Mouse (Mus musculus) brain, embryonic 14.5 days (tissue): ENCODE results near the gene Casq2.

Source experiments
- CTCF ChIP-seq: fragments of 200-500 bp; IDR thresholded peaks from 2 replicates; pipeline ENCODE4 v1.5.1; 2012; ENCODE audit warnings: inconsistent platforms, mild to moderate bottlenecking, moderate library complexity, borderline replicate concordance; ENCODE audit not compliant: insufficient read depth, insufficient read length; ENCODE audit errors: extremely low read depth
- POLR2A ChIP-seq: fragments of 200-500 bp; IDR thresholded peaks from 2 replicates; pipeline ENCODE4 v1.6.1; 2012; ENCODE audit warnings: mild to moderate bottlenecking, inconsistent platforms, borderline replicate concordance; ENCODE audit not compliant: poor library complexity, insufficient read depth, insufficient read length, severe bottlenecking; ENCODE audit errors: extremely low read depth

DNA sequence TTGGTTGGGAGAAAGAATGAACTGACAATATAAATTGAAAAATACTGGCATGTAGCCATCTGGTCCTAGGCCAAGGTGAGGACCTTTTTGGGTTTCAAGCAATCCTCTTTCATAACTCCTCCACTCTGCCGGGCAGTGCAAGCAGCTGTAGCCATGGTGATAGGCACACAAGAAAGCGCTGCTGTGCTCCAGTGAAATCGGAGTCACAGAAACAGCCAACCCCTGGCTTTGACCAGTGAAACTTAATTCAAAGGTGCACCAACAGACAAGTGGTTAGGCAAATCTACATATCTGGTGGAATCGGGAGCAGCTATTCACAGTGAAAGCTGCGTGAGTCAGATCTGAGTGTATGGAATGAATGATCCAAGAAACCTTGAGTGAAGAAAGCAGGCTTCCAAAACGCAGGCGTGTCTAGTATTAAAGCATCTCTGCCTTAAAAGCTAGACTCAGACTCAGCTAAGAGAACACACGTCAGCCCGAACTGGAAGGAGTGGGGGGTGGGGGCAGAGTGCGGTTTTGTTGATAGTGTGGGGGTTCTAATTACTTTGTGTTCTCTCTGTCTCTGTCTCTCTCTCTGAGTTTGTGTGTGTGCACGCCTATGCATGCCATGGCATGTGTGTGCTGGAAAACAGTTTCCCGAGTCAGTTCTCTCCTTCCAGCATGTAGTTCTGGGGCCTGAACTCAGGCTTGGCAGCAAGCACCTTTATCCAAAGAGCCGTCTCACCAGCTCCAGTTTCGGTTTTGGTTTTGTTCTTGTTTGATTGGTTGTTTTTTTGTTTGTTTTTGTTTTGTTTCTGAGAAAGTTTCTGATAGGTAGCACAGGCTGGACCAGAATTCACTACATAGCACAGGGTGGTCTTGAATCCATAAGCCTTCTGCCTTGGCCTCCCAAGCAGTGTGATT is 73.5 kb downstream of the Casq2 start:
- TF ChIP-seq POLR2A (no peak), CTCF (no peak)
